ENCODE assay signal across 10 mouse cellular contexts in the genomic region with DNA sequence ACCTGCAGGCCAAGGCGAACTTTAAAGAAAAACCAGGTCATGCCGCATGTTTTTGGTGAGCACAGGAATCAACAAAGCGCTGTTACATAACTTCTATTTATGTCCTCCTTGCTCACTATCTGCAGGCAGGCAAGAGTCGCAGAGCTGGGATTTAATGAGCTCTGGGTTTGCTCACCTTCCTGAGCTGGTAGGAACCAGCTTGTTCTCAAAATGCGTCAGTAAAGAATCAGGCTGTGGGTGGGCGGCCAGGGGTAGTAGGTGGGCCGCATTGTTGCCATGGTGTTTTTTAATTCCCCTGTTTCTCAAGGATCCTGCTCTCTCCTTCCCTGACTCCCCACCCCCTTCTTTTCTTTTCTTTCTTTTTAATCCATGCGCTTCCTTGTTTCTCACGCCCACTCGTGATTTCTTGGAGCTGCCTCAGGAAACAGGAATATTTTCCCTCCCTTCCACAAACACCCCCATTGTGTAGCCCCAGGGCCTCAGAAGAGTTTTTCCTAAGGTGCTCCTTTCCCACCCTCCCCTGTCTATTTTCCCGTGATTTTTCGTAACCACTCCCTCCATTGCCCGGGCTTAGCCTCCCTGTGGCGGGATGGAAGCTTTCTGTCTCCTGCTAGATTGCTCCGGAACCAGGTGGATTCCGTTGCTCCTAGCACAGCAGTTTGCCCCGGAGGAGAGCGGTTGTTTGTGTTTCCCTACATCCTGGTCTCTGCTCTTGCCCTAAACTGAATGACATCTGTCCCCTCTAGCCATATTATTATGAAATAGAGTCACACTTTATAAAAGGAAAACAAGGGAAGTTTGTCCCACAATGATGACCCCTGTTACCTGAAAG.
DNase-seq lines count a peak whose midpoint lies in the region; ATAC-seq and TF ChIP-seq lines count a peak whose summit lies in the region.
"Had no signal": no experiment of that assay in that cellular context is flagged by ENCODE, and none has a peak within 500 bp of the region (broad histone marks: within the 10 kb centered on the region; RNA-seq: fewer than 3 reads in every experiment).

No protein-coding gene starts in this region.

- peak overlapping the region; percentile 37 for H3K4me2 ChIP-seq in forebrain, embryonic 15.5 days (replicated peaks)
- H3K4me2 ChIP-seq in hindbrain, embryonic 11.5 days (replicated peaks; ENCODE audit: low read depth, low read length): peak overlapping the region; percentile 24
- H3K4me2 ChIP-seq in stomach, embryonic 16.5 days (ENCODE audit: low read depth, low read length): peak overlapping the region; percentile 52

- TF ChIP-seq CTCF in testis, adult 2 months (IDR thresholded peaks at IDR 0.05; ENCODE audit: control insufficient read depth, insufficient read depth, insufficient replicate concordance, low read depth, low read length): no peak

- no peaks in the 10 kb centered on the region for H3K27me3 ChIP-seq in testis, adult 2 months (ENCODE audit: control insufficient read depth, insufficient read depth, low read length)
- H3K27me3 ChIP-seq in forebrain, embryonic 15.5 days: no peaks in the 10 kb centered on the region
- H3K27me3 ChIP-seq in hindbrain, embryonic 11.5 days (ENCODE audit: control insufficient read depth, insufficient read depth, low read length): no peaks in the 10 kb centered on the region
- H3K27me3 ChIP-seq in stomach, embryonic 16.5 days (ENCODE audit: control insufficient read depth, insufficient read depth, low read length): no peaks in the 10 kb centered on the region
- H3K27me3 ChIP-seq: Patski had no signal

- H3K4me1 ChIP-seq in testis, adult 2 months (ENCODE audit: control insufficient read depth, insufficient read depth, low read length): peaks cover 5% of the 10 kb centered on the region
- peaks cover 24% of the 10 kb centered on the region for H3K4me1 ChIP-seq in forebrain, embryonic 15.5 days
- no peaks in the 10 kb centered on the region; the same call in 1 of the 2 replicates for H3K4me1 ChIP-seq in hindbrain, embryonic 11.5 days (replicated peaks; ENCODE audit: control insufficient read depth, insufficient read depth, low read length)
- H3K4me1 ChIP-seq in stomach, embryonic 16.5 days (ENCODE audit: control insufficient read depth, insufficient read depth, low read length): peaks cover 28% of the 10 kb centered on the region

- H3K36me3 ChIP-seq in testis, adult 2 months (ENCODE audit: control insufficient read depth, insufficient read depth, low read length): no peaks in the 10 kb centered on the region
- H3K36me3 ChIP-seq in forebrain, embryonic 15.5 days: no peaks in the 10 kb centered on the region
- no peaks in the 10 kb centered on the region for H3K36me3 ChIP-seq in hindbrain, embryonic 11.5 days (ENCODE audit: control insufficient read depth, insufficient read depth, low read length)
- H3K36me3 ChIP-seq in stomach, embryonic 16.5 days (ENCODE audit: control insufficient read depth, insufficient read depth, low read length): no peaks in the 10 kb centered on the region

- no peak for TF ChIP-seq POLR2A in testis, adult 2 months (IDR thresholded peaks at IDR 0.05; ENCODE audit: control insufficient read depth, low read depth, low read length)

- H3K9me3 ChIP-seq in forebrain, embryonic 15.5 days: no peaks in the 10 kb centered on the region
- no peaks in the 10 kb centered on the region for H3K9me3 ChIP-seq in hindbrain, embryonic 11.5 days (ENCODE audit: control insufficient read depth, low read length)
- H3K9me3 ChIP-seq in stomach, embryonic 16.5 days (replicated peaks; ENCODE audit: control insufficient read depth, low read length): no peaks in the 10 kb centered on the region

- H3K27ac ChIP-seq in testis, adult 2 months (ENCODE audit: control insufficient read depth, insufficient read depth, low read depth, low read length): peak overlapping the region; percentile 52
- H3K27ac ChIP-seq in forebrain, embryonic 15.5 days (replicated peaks): no peak overlapping the region; the same call in 1 of the 2 replicates
- H3K27ac ChIP-seq in hindbrain, embryonic 11.5 days (ENCODE audit: low read depth, low read length): no peak overlapping the region
- peak overlapping the region; percentile 93 for H3K27ac ChIP-seq in stomach, embryonic 16.5 days (ENCODE audit: low read length)
- H3K27ac ChIP-seq: macrophage had no signal

- peak; percentile 55 for ATAC-seq in forebrain, embryonic 15.5 days (replicated peaks)
- ATAC-seq in hindbrain, embryonic 11.5 days (ENCODE audit: low FRiP score): peak; percentile 20; the same call in 1 of the 2 replicates
- peak; percentile 49; the same call in 1 of the 2 replicates for ATAC-seq in stomach, embryonic 16.5 days (ENCODE audit: insufficient read depth, low FRiP score)
- no peak for ATAC-seq in activated CD4-positive, CD25-positive, alpha-beta regulatory T cell, adult 4 months

- no peak overlapping the region for H3K4me3 ChIP-seq in testis, adult 2 months (ENCODE audit: control insufficient read depth, low read depth, low read length)
- peak overlapping the region; percentile 18 for H3K4me3 ChIP-seq in forebrain, embryonic 15.5 days
- H3K4me3 ChIP-seq in hindbrain, embryonic 11.5 days (ENCODE audit: low read depth, low read length): no peak overlapping the region
- peak overlapping the region; percentile 17 for H3K4me3 ChIP-seq in stomach, embryonic 16.5 days (replicated peaks; ENCODE audit: low read length)

- no peak for DNase-seq in testis, postnatal 14 days (ENCODE audit: low spot score)
- peak; percentile 41 for DNase-seq in hindbrain, embryonic 11.5 days (ENCODE audit: low spot score)
- DNase-seq in layer of hippocampus, adult 9-11 months: peak; percentile 80
- DNase-seq in lung, postnatal 25 days (ENCODE audit: low spot score): peak; percentile 39

- WGBS in forebrain, embryonic 15.5 days: 5% methylated on average over 18 of the region's 18 CpGs
- WGBS in hindbrain, embryonic 11.5 days: 10% methylated on average over 18 of the region's 18 CpGs
- 23% methylated on average over 18 of the region's 18 CpGs for WGBS in stomach, embryonic 16.5 days

- peak overlapping the region; percentile 29; the same call in 1 of the 2 replicates for H3K9ac ChIP-seq in forebrain, embryonic 15.5 days (replicated peaks)
- peak overlapping the region; percentile 32; the same call in 1 of the 2 replicates for H3K9ac ChIP-seq in hindbrain, embryonic 11.5 days (ENCODE audit: low read depth, low read length)
- peak overlapping the region; percentile 57 for H3K9ac ChIP-seq in stomach, embryonic 16.5 days (ENCODE audit: low read length)

Comparison
In these comparisons a context has a peak if more than half of its experiments do, and no peak if none do; other contexts are left out.
1. H3K27ac ChIP-seq: peak in testis, adult 2 months (single experiment) and stomach, embryonic 16.5 days (single experiment); none in forebrain, embryonic 15.5 days (single experiment) and hindbrain, embryonic 11.5 days (single experiment).
2. H3K4me3 ChIP-seq: peak in forebrain, embryonic 15.5 days (single experiment) and stomach, embryonic 16.5 days (single experiment); none in testis, adult 2 months (single experiment) and hindbrain, embryonic 11.5 days (single experiment).
3. Peak in every context shown above with its lines, with median percentiles within 50 percentile points of each other: H3K4me2 ChIP-seq and H3K9ac ChIP-seq.